Comparison of ENCODE assay signal across 12 mouse cellular contexts in the genomic region with DNA sequence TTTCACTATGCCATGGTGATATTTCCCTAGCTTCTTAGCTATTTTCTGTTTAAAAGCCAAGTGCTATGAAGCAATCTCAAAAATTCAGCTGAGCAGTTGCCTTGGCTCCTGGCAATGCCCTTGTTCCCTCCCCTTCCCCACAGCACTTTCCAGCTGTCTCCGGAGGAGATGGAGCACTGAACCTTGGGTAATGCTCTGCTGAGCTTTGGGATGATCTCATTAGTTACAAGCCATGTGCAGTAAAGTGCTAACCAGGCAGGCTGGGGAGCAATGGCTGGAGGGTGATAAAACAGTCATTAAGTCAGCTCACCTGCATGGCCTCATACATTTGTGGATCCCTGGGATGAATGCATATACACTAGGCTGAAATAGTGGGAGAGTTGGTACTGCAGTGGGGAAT.
A peak's percentile ranks its signal among the peaks of the same experiment; 100 is the strongest.
DNase-seq lines count a peak whose midpoint lies in the region; ATAC-seq and TF ChIP-seq lines count a peak whose summit lies in the region.
"Had no signal": no experiment of that assay in that cellular context is flagged by ENCODE, and none has a peak within 500 bp of the region (broad histone marks: within the 10 kb centered on the region; RNA-seq: fewer than 3 reads in every experiment).

No protein-coding gene starts in this region.

- no peak overlapping the region for H3K27ac ChIP-seq in hindbrain, embryonic 15.5 days (replicated peaks)
- H3K27ac ChIP-seq in hindbrain, embryonic 12.5 days: no peak overlapping the region
- H3K27ac ChIP-seq in midbrain, postnatal 0 days (ENCODE audit: low read depth, low read length): no peak overlapping the region
- H3K27ac ChIP-seq: gastrocnemius, adult 2 months; left cerebral cortex, adult 2 months had no signal

- H3K4me2 ChIP-seq in hindbrain, embryonic 15.5 days: no peak overlapping the region
- H3K4me2 ChIP-seq in hindbrain, embryonic 12.5 days (replicated peaks): no peak overlapping the region
- H3K4me2 ChIP-seq in midbrain, postnatal 0 days (ENCODE audit: low read depth, low read length, poor library complexity, severe bottlenecking): no peak overlapping the region
- H3K4me2 ChIP-seq: heart, embryonic 12.5 days had no signal

- peak; percentile 6 for DNase-seq in adrenal gland, postnatal 10 days
- DNase-seq in adrenal gland, adult 18-20 months (ENCODE audit: low spot score in 2 of 2): no peak
- peak; percentile 58 for DNase-seq in Muller cell, postnatal 12 days (ENCODE audit: inconsistent ontology term)
- DNase-seq in midbrain, postnatal 0 days (ENCODE audit: low spot score): peak; percentile 50
- no peak for DNase-seq in gastrocnemius, postnatal 14 days
- no peak for DNase-seq in cerebellum, postnatal 36 days
- DNase-seq: cerebellum, adult 18-20 months; gastrocnemius, adult 2 months had no signal

- H3K9ac ChIP-seq in hindbrain, embryonic 15.5 days: no peak overlapping the region
- H3K9ac ChIP-seq in hindbrain, embryonic 12.5 days: no peak overlapping the region
- H3K9ac ChIP-seq in midbrain, postnatal 0 days (replicated peaks; ENCODE audit: low read length, poor library complexity, severe bottlenecking): no peak overlapping the region
- H3K9ac ChIP-seq: heart, embryonic 12.5 days had no signal

- peak; percentile 85 for ATAC-seq in hindbrain, embryonic 15.5 days (ENCODE audit: low FRiP score, low read depth)
- no peak for ATAC-seq in hindbrain, embryonic 12.5 days (ENCODE audit: low FRiP score)
- ATAC-seq in midbrain, postnatal 0 days (ENCODE audit: low FRiP score): peak; percentile 66; the same call in 1 of the 2 replicates

- no peak overlapping the region for H3K4me3 ChIP-seq in hindbrain, embryonic 15.5 days
- H3K4me3 ChIP-seq in hindbrain, embryonic 12.5 days: no peak overlapping the region
- H3K4me3 ChIP-seq in midbrain, postnatal 0 days (ENCODE audit: low read depth, low read length): no peak overlapping the region
- H3K4me3 ChIP-seq: gastrocnemius, adult 2 months; heart, embryonic 12.5 days; left cerebral cortex, adult 2 months had no signal

- WGBS in hindbrain, embryonic 15.5 days: 22% methylated on average over 1 of the region's 1 CpGs
- WGBS in hindbrain, embryonic 12.5 days: 34% methylated on average over 1 of the region's 1 CpGs
- WGBS in midbrain, postnatal 0 days: 10% methylated on average over 1 of the region's 1 CpGs

- H3K4me1 ChIP-seq in hindbrain, embryonic 15.5 days (replicated peaks): 0 out of 2 replicates have a peak, but pooled peaks cover 3% of the 10 kb centered on the region
- no peaks in the 10 kb centered on the region for H3K4me1 ChIP-seq in hindbrain, embryonic 12.5 days
- no peaks in the 10 kb centered on the region for H3K4me1 ChIP-seq in midbrain, postnatal 0 days (ENCODE audit: insufficient read depth, low read length)
- H3K4me1 ChIP-seq: heart, embryonic 12.5 days had no signal

- no peak for TF ChIP-seq CTCF in midbrain, postnatal 0 days (IDR thresholded peaks at IDR 0.05)

- intact Hi-C loops in gastrocnemius, postnatal 14 days (cut with DNase I; ENCODE audit: low total_unique reads): no loop called here

- H3K27me3 ChIP-seq in hindbrain, embryonic 15.5 days: 0 out of 2 replicates have a peak, but pooled peaks cover 2% of the 10 kb centered on the region
- no peaks in the 10 kb centered on the region for H3K27me3 ChIP-seq in hindbrain, embryonic 12.5 days
- H3K27me3 ChIP-seq in midbrain, postnatal 0 days (ENCODE audit: insufficient read depth, low read length): no peaks in the 10 kb centered on the region
- H3K27me3 ChIP-seq: heart, embryonic 12.5 days had no signal

- H3K9me3 ChIP-seq in hindbrain, embryonic 15.5 days: no peaks in the 10 kb centered on the region
- no peaks in the 10 kb centered on the region for H3K9me3 ChIP-seq in hindbrain, embryonic 12.5 days (replicated peaks)
- H3K9me3 ChIP-seq in midbrain, postnatal 0 days (ENCODE audit: low read length): no peaks in the 10 kb centered on the region
- H3K9me3 ChIP-seq: heart, embryonic 12.5 days had no signal

- H3K36me3 ChIP-seq in hindbrain, embryonic 15.5 days: no peaks in the 10 kb centered on the region
- H3K36me3 ChIP-seq in hindbrain, embryonic 12.5 days: no peaks in the 10 kb centered on the region
- H3K36me3 ChIP-seq in midbrain, postnatal 0 days (ENCODE audit: insufficient read depth, low read length): no peaks in the 10 kb centered on the region
- H3K36me3 ChIP-seq: heart, embryonic 12.5 days had no signal

Comparison
In these comparisons a context has a peak if more than half of its experiments do, and no peak if none do; other contexts are left out.
1. DNase-seq: peak in adrenal gland, postnatal 10 days (single experiment), Muller cell, postnatal 12 days (single experiment) and midbrain, postnatal 0 days (single experiment); none in adrenal gland, adult 18-20 months (0 of 2), gastrocnemius, postnatal 14 days (single experiment) and cerebellum, postnatal 36 days (0 of 2).